Mouse (Mus musculus) E14TG2a.4 (cell line): ENCODE data around the gene Tmem95.

Source experiments
- CTCF ChIP-seq: conservative IDR thresholded peaks from 2 replicates; pipeline ENCODE4 v1.5.1; 2014; ENCODE audit warnings: low read length
- NANOG ChIP-seq: IDR thresholded peaks from 2 replicates; pipeline ENCODE4 v1.6.1; 2014; ENCODE audit warnings: borderline replicate concordance, low read length, mixed read lengths
- POU5F1 ChIP-seq: IDR thresholded peaks from 2 replicates; pipeline ENCODE4 v1.6.1; 2014; ENCODE audit warnings: low read length, borderline replicate concordance

DNA sequence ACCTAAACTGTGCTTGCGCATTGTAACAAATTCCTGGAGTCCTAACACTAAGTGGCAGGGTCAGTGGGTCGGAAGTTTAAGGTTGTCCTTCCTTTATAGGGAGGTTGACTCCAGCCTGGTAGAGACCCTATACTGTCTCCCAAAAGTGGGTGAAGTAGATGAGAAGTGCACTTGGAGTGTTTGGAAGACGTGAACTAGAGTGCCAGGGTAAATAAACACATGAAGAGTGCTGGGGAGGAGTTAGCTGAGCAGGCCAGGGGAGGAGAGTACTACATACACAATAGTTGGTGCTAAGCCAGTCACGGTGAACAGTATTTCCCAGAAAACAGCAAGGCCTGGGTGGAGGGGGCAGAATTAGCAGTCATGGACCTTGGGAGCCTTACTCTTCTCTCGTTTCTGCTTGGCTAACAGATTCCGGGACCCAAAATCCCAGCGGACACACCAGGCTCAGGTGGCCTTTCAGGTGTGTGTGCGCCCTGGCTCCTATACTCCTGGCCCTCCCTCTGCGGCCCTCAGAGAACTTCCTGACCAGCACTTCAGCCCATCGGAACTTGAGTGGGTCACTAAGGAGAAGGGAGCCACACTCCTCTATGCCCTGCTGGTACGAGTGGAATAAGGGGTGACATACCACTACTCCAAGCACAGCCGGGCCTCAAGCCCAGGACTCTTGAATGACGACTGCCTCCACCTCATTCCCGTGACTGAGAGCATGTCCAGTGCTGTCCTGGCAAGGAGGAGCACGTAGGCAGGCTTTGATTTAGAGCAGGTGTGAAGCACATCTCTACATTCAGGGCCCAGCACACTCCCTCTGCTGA, 35.1 kb upstream of the Tmem95 start:
- TF ChIP-seq CTCF (no peak), NANOG (no peak), POU5F1 (no peak)
